Mouse (Mus musculus) hindbrain, embryonic 16.5 days (tissue): ENCODE data around the gene Ldhb. TPM values are rescaled to one million over a fixed set of nuclear protein-coding genes. Genes with fewer than 3 reads are reported as not detected.

Experiments used
- ATAC-seq: fragments of 200-750 bp; cut with Nextera tagmentation; 2 replicates; pipeline ENCODE4 v1.8.0; 2017; ENCODE audit warnings: moderate TSS enrichment, moderate library complexity
- H3K27ac ChIP-seq: fragments of 300-500 bp; sonication (generic); 2 replicates; pipeline ENCODE4 v1.5.1; 2014; ENCODE audit warnings: low read depth, mild to moderate bottlenecking, control low read depth, low read length, moderate library complexity
- H3K27me3 ChIP-seq: fragments of 300-500 bp; sonication (generic); replicated peaks from 2 replicates; pipeline ENCODE4 v1.6.1; 2014; ENCODE audit warnings: low read length; ENCODE audit not compliant: control insufficient read depth, insufficient read depth
- H3K36me3 ChIP-seq: fragments of 300-500 bp; sonication (generic); 2 replicates; pipeline ENCODE4 v1.6.1; 2014; ENCODE audit warnings: mild to moderate bottlenecking, low read length, moderate library complexity, mixed read lengths; ENCODE audit not compliant: control insufficient read depth, insufficient read depth
- H3K4me1 ChIP-seq: fragments of 300-500 bp; sonication (generic); 2 replicates; pipeline ENCODE4 v1.6.1; 2014; ENCODE audit warnings: low read depth, low read length; ENCODE audit not compliant: control insufficient read depth, insufficient read depth
- H3K4me2 ChIP-seq: fragments of 300-500 bp; sonication (generic); 2 replicates; pipeline ENCODE4 v1.6.1; 2014; ENCODE audit warnings: mild to moderate bottlenecking, low read length, control low read depth, moderate library complexity
- H3K4me3 ChIP-seq: fragments of 300-500 bp; sonication (generic); 2 replicates; pipeline ENCODE4 v1.5.1; 2014; ENCODE audit warnings: mild to moderate bottlenecking, low read length, control low read depth, moderate library complexity
- H3K9ac ChIP-seq: fragments of 300-500 bp; sonication (generic); 2 replicates; pipeline ENCODE4 v1.6.1; 2014; ENCODE audit warnings: low read depth, mild to moderate bottlenecking, control low read depth, low read length, moderate library complexity
- H3K9me3 ChIP-seq: fragments of 300-500 bp; sonication (generic); 2 replicates; pipeline ENCODE4 v1.6.1; 2014; ENCODE audit warnings: mild to moderate bottlenecking, low read length, moderate library complexity; ENCODE audit not compliant: control insufficient read depth
- WGBS: fragments of 180-500 bp; shearing (Covaris S2); extraction: QIAGEN DNeasy Blood & Tissue Kit; methylation state at CpG from one replicate; pipeline ENCODE4 v1.1.7; 2014; 5-methylcytosine and 5-hydroxymethylcytosine counted together
- polyA plus RNA-seq: library from polyadenylated mRNA; unstranded; fragments of >200 nt; fragmentation: Nextera tagmentation; extraction: Ambion mirVana; gene quantifications from 2 replicates; pipeline ENCODE4 v1.2.1, GENCODE M21; 2015

The Ldhb gene
- polyA plus RNA-seq, result 534 and 590 TPM in 2 replicates

DNA sequence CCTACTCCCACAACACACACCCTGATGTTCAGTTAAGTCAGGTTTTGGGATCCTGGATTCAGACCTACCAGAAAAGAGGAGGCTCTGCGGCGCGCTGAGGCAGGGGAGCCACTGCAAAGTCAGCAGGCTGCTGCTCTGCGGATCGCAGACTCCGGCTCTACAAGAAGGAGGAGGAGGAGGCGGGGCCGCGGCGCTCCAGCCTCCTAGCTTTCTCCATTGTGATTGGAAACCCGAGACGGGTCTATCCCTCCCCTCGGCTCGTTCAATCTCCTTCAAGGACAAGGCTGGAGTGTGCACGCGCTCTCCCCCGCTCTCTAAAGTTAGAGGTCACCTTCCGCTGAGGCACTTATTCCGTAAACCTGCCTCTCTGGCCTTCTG, at the start of gene Ldhb:
Gene Ldhb, minus strand, starts transcription at position 173 of the 378 bp plus-strand sequence.
- peak; percentile 98 for ATAC-seq
- H3K9ac ChIP-seq, result peak within 1 kb of the TSS; percentile 77
- no peaks in the 10 kb centered on the region; the same call in 1 of the 2 replicates for H3K36me3 ChIP-seq
- H3K4me1 ChIP-seq, result peaks cover 19% of the 10 kb centered on the region
- 0% methylated on average over 19 of the region's 19 CpGs for WGBS
- H3K9me3 ChIP-seq, result no peaks in the 10 kb centered on the region
- peak within 1 kb of the TSS; percentile 49 for H3K4me3 ChIP-seq
- H3K27me3 ChIP-seq, result peaks cover 2% of the 10 kb centered on the region
- peak within 1 kb of the TSS; percentile 85 for H3K4me2 ChIP-seq
- H3K27ac ChIP-seq, result peak within 1 kb of the TSS; percentile 75

DNA sequence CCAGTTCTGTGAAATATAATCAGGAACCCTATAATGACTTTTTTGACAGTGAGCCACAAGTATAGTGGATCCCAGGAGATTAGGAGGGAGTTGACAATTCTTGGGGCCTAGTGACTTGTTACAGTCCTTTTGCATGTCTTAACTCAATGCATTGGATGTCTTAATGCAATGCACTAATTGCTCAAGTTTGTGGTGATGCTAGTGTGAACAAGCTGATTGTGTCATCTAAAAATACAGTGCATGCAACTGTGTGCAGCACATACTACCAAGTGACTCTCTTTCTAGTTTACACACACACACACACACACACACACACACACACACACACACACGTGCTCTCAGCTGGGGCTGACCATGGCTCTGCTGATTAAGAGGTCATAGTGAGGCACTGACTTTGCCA, 48.2 kb upstream of the Ldhb start:
- WGBS, result 60% methylated on average over 1 of the region's 1 CpGs
- H3K4me3 ChIP-seq, result no peak overlapping the region
- no peaks in the 10 kb centered on the region for H3K4me1 ChIP-seq
- no peak overlapping the region for H3K4me2 ChIP-seq
- no peak overlapping the region for H3K27ac ChIP-seq
- H3K9me3 ChIP-seq, result no peaks in the 10 kb centered on the region
- ATAC-seq, result no peak
- H3K27me3 ChIP-seq, result no peaks in the 10 kb centered on the region
- H3K36me3 ChIP-seq, result no peaks in the 10 kb centered on the region
- H3K9ac ChIP-seq, result no peak overlapping the region

DNA sequence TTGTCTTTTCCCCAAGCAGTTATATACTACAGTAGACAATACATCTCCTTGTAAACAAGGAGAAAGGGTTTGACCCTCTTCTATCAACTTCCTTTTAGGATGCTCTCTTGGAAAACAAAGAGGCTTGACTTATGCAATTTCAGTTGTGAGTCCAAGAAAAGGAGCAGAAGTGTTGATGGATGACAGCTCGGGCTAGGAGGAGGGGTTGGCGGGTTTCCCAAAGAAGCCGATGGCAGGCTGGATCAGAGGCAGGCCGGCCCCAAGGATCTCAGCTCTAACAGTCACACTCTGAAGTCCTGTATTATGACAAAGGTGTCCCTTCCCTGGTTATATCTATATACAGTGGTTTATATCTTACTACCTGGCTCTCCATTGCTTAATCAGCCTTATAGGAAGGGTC, 43.7 kb upstream of the Ldhb start:
- 65% methylated on average over 4 of the region's 4 CpGs for WGBS
- ATAC-seq, result no peak
- H3K4me2 ChIP-seq, result no peak overlapping the region
- H3K9ac ChIP-seq, result no peak overlapping the region
- H3K9me3 ChIP-seq, result no peaks in the 10 kb centered on the region
- H3K27me3 ChIP-seq, result no peaks in the 10 kb centered on the region
- no peak overlapping the region for H3K4me3 ChIP-seq
- H3K36me3 ChIP-seq, result no peaks in the 10 kb centered on the region
- no peak overlapping the region for H3K27ac ChIP-seq
- H3K4me1 ChIP-seq, result no peaks in the 10 kb centered on the region

DNA sequence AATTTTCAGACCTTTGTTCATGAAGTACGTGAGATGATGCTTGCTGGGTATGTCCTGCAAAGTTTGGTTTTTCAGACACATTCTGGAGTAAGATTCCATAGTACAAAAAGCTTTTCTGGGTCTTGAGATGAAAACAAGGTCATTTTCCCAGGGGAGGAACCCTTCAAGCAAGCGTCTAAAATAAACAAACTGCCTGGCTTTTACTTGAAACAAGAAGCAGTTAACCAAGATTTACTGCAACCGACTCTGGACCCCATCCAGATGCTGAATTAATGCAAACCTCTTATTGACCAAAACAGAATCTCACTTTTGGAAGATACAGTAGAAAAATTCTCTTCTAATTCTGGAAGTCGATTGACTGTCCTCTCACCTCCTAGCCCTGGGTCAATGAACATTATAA, 43.1 kb upstream of the Ldhb start:
- no peak for ATAC-seq
- no peaks in the 10 kb centered on the region for H3K4me1 ChIP-seq
- H3K36me3 ChIP-seq, result no peaks in the 10 kb centered on the region
- H3K4me2 ChIP-seq, result no peak overlapping the region
- no peak overlapping the region for H3K4me3 ChIP-seq
- no peaks in the 10 kb centered on the region for H3K9me3 ChIP-seq
- H3K9ac ChIP-seq, result no peak overlapping the region
- H3K27me3 ChIP-seq, result no peaks in the 10 kb centered on the region
- 76% methylated on average over 4 of the region's 4 CpGs for WGBS
- no peak overlapping the region for H3K27ac ChIP-seq

DNA sequence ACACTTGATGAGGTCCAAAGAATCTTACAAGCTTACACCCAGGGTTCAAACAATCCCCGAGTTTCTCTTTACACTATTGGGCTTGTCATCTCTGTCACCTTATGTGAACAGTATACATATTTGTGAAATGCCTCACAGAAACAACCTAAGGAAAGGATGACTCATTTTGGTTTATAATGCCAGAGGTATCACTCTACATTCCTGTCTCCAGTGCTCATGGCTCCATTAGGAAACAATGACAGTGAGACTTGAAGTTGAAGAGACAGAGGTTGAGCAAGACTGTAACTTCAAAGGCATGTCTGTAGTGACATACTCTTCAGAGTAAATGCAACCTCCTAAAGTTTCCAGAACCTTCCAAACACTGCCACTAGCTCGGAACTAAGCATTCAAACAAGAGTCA, 40.6 kb upstream of the Ldhb start:
- no peak overlapping the region for H3K4me2 ChIP-seq
- H3K4me3 ChIP-seq, result no peak overlapping the region
- H3K9ac ChIP-seq, result no peak overlapping the region
- no peaks in the 10 kb centered on the region for H3K27me3 ChIP-seq
- ATAC-seq, result no peak
- no peaks in the 10 kb centered on the region for H3K36me3 ChIP-seq
- no peaks in the 10 kb centered on the region for H3K4me1 ChIP-seq
- no peaks in the 10 kb centered on the region for H3K9me3 ChIP-seq
- no peak overlapping the region for H3K27ac ChIP-seq
- 93% methylated on average over 2 of the region's 2 CpGs for WGBS

DNA sequence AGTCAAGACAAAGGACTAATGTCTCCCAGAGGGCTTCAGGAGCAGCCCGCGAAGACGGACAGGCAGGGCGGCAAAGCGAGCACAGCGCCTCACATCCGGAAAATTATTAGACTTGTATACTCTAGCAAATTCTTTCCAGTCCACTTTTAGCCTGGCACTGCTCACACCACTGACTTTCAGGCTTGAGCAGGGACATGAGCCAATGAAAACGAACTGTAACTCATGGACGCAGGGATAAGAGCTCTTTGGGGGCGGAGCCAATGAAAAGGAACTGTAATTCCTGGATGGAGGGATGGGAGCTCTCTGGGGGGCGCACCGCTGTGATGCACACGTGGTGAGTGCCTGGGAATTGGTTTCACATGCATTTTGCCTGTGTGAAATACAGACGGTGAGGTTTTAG, 37.4 kb upstream of the Ldhb start:
- WGBS, result 52% methylated on average over 14 of the region's 14 CpGs
- no peak overlapping the region for H3K9ac ChIP-seq

DNA sequence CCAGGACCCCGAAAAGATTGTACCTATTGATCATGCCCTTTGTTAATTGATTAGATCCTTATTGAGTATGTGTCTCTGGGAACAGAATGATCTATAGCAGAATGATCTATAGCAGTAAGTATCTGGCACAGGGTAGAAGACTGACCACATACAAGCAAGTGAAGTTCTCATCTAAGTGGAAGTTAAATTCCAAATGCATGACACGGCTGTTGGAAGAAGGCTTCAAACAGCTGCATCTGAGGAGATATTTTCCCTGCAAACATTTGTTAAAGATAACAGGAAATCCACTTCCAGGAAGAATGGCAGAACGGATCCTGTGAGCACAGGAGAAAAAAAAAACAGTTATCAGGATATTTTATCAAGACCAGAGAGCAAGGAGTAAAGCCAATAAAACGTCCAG, 35.9 kb upstream of the Ldhb start:
- Histone ChIP-seq H3K36me3 (no peaks in the 10 kb centered on the region), H3K4me1 (no peaks in the 10 kb centered on the region), H3K4me3 (no peak overlapping the region), H3K27ac (no peak overlapping the region), H3K9me3 (no peaks in the 10 kb centered on the region), H3K4me2 (no peak overlapping the region), H3K27me3 (no peaks in the 10 kb centered on the region), H3K9ac (no peak overlapping the region)
- 74% methylated on average over 4 of the region's 4 CpGs for WGBS
- no peak for ATAC-seq

More for the DNA sequence above, 37.4 kb upstream of the Ldhb start:
- Histone ChIP-seq H3K36me3 (no peaks in the 10 kb centered on the region), H3K27ac (no peak overlapping the region), H3K4me2 (peak overlapping the region; percentile 37), H3K4me3 (peak overlapping the region; percentile 16; the same call in 1 of the 2 replicates), H3K9me3 (no peaks in the 10 kb centered on the region), H3K27me3 (no peaks in the 10 kb centered on the region), H3K4me1 (no peaks in the 10 kb centered on the region)
- ATAC-seq, result no peak

DNA sequence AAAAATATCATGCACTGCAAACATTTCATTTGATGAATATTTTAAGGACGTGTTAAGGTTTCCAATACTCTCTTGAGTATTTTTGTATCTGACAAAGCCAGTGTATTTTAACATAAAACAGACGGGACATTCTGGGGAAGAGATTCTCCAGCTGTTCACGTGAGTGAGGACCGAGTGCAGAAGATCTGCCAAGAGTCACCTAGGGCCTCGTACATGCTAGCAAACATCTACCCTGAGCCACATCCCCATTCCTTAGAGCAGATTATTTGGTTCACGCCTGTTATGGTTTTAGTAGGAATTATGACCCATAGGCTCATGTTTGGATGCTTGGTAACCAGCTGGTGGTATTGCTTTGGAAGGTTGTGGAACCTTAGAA, 35.0 kb upstream of the Ldhb start:
- WGBS, result 92% methylated on average over 6 of the region's 6 CpGs

DNA sequence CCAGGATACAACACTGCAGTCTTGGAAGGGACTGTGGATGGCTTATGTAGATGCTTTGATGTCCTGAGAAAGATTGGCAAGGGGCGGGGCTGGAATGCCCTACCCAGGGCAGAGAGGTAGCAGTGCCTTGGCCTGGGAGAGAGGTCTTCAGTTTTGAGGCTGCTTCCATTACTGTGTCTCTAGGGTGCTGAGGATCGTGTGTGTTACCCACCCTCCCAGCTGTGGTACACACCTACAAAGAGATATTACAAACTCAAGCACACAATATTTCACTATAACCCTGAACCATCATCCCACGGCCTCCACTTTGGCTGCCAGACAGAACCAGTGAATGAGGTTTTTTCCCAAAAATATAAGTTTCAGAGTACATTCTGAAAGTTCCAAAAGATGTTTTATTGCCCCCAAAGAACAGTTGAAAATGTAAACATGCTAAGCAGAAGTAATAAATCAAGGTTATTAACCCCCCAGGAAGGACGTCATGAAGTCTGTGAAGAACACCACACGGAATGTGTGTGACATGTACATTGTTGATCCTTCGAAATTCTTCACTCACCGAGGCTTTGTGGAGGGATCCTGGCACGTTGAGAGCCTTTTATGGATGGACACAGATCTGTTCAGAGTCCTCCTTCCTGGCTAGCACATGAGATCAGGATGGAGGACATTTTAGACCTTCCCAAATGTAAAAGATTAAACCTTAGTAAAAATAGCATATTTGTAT, 34.5 kb upstream of the Ldhb start:
- no peak for ATAC-seq
- Histone ChIP-seq H3K4me3 (no peak overlapping the region), H3K27me3 (no peaks in the 10 kb centered on the region), H3K4me1 (no peaks in the 10 kb centered on the region), H3K9ac (no peak overlapping the region), H3K36me3 (no peaks in the 10 kb centered on the region), H3K4me2 (no peak overlapping the region), H3K9me3 (no peaks in the 10 kb centered on the region), H3K27ac (no peak overlapping the region)
- WGBS, result 85% methylated on average over 8 of the region's 8 CpGs

More for the DNA sequence above, 35.0 kb upstream of the Ldhb start:
- no peaks in the 10 kb centered on the region for H3K36me3 ChIP-seq
- no peak overlapping the region for H3K9ac ChIP-seq
- no peak overlapping the region for H3K27ac ChIP-seq
- no peak for ATAC-seq
- H3K4me1 ChIP-seq, result no peaks in the 10 kb centered on the region
- H3K27me3 ChIP-seq, result no peaks in the 10 kb centered on the region
- H3K9me3 ChIP-seq, result no peaks in the 10 kb centered on the region
- no peak overlapping the region for H3K4me2 ChIP-seq
- H3K4me3 ChIP-seq, result no peak overlapping the region
